Mouse (Mus musculus) embryonic facial prominence, embryonic 10.5 days (tissue): ENCODE measurements around the gene Gm10031. TPM values are rescaled to one million over a fixed set of nuclear protein-coding genes. Genes with fewer than 3 reads are reported as not detected.

ENCODE experiments used
- DNase-seq: peaks from one replicate; pipeline ENCODE4 v3.0.0-alpha.2; 2017; ENCODE audit warnings: low spot score
- H3K27ac ChIP-seq: fragments of 300-500 bp; sonication (generic); replicated peaks from 2 replicates; pipeline ENCODE4 v1.5.1; 2016; ENCODE audit warnings: mild to moderate bottlenecking
- H3K27me3 ChIP-seq: fragments of 300-500 bp; sonication (generic); replicated peaks from 2 replicates; pipeline ENCODE4 v1.6.1; 2016; ENCODE audit warnings: low read depth, mild to moderate bottlenecking; ENCODE audit not compliant: poor library complexity, severe bottlenecking
- H3K36me3 ChIP-seq: fragments of 300-500 bp; sonication (generic); replicated peaks from 2 replicates; pipeline ENCODE4 v1.6.1; 2016; ENCODE audit warnings: mild to moderate bottlenecking, moderate library complexity
- H3K4me1 ChIP-seq: fragments of 300-500 bp; sonication (generic); 2 replicates; pipeline ENCODE4 v1.6.1; 2016
- H3K4me3 ChIP-seq: fragments of 300-500 bp; sonication (generic); 2 replicates; pipeline ENCODE4 v1.5.1; 2016; ENCODE audit warnings: mild to moderate bottlenecking, moderate library complexity
- H3K9me3 ChIP-seq: fragments of 300-500 bp; sonication (generic); 2 replicates; pipeline ENCODE4 v1.6.1; 2016; ENCODE audit warnings: mild to moderate bottlenecking
- WGBS: fragments of 180-500 bp; shearing (Covaris S2); methylation state at CpG from one replicate; pipeline ENCODE4 v1.1.7; 2016; 5-methylcytosine and 5-hydroxymethylcytosine counted together
- polyA plus RNA-seq: library from polyadenylated mRNA; unstranded; fragments of >200 nt; fragmentation: Nextera tagmentation; extraction: Ambion mirVana; gene quantifications from 2 replicates; pipeline ENCODE4 v1.2.1, GENCODE M21; 2016

The Gm10031 gene
- polyA plus RNA-seq, 1 experiment from 2014 or later = 0.40 TPM

GRCm38 (mm10) chr1:156558950-156559640 is 35.3 kb downstream of the Gm10031 start:
- WGBS = under 1% methylated on average over 66 of the region's 66 CpGs
- peaks cover 17% of the 10 kb centered on the region for H3K4me1 ChIP-seq
- no peaks in the 10 kb centered on the region for H3K9me3 ChIP-seq
- H3K4me3 ChIP-seq = peak overlapping the region; percentile 99
- peaks cover 4% of the 10 kb centered on the region; the same call in 1 of the 2 replicates for H3K36me3 ChIP-seq
- DNase-seq = peak; percentile 77
- H3K27ac ChIP-seq = peak overlapping the region; percentile 99
- H3K27me3 ChIP-seq = no peaks in the 10 kb centered on the region

DNA sequence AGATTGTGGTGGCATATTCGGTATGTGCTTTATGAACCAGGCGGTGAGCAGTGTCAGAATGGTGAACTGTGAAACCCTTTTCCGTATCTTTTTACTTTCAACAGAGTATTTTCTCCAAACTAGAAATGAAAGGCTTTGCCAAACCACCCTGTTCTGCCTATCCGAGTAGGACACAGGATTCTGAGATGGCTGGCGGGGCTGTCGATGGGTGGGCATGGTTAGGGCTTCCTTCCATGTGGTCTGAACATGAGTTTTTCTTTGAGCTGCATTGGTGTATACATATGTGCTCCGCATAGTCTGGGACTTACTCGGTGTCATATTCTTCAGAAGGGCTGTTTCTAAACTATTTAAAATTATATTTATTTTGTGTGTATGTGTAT is 35.8 kb downstream of the Gm10031 start:
- H3K27me3 ChIP-seq = no peaks in the 10 kb centered on the region
- DNase-seq = no peak
- H3K9me3 ChIP-seq = no peaks in the 10 kb centered on the region
- H3K36me3 ChIP-seq = peaks cover 4% of the 10 kb centered on the region; the same call in 1 of the 2 replicates
- 22% methylated on average over 8 of the region's 8 CpGs for WGBS
- H3K4me1 ChIP-seq = peaks cover 17% of the 10 kb centered on the region
- H3K4me3 ChIP-seq = peak overlapping the region; percentile 99
- H3K27ac ChIP-seq = peak overlapping the region; percentile 99

DNA sequence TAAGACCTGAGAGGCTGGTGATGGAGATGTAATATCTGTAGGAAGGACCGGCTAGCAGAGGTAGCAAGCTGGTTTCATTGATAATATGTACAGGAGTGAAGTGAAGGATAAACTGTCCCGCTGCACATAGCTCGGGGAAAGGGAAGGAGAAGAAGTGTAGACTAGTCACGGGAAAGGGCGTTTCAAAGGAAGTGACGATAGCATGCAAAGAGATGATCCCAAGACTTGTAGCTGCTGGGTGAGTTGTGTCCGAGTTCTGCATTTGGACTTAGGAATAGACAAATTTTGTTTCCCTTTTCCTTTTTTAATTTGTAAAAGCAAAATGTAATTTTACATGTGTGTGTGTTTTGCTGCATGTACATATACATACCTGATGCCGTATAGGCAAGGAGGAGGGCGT is 36.7 kb downstream of the Gm10031 start:
- Histone ChIP-seq H3K4me1 (peaks cover 17% of the 10 kb centered on the region), H3K4me3 (peak overlapping the region; percentile 99; the same call in 1 of the 2 replicates), H3K36me3 (peaks cover 11% of the 10 kb centered on the region; the same call in 1 of the 2 replicates), H3K27ac (no peak overlapping the region), H3K9me3 (no peaks in the 10 kb centered on the region), H3K27me3 (no peaks in the 10 kb centered on the region)
- 93% methylated on average over 9 of the region's 9 CpGs for WGBS
- DNase-seq = no peak

GRCm38 (mm10) chr1:156565328-156565727 is 41.5 kb downstream of the Gm10031 start:
- 70% methylated on average over 2 of the region's 2 CpGs for WGBS

DNA sequence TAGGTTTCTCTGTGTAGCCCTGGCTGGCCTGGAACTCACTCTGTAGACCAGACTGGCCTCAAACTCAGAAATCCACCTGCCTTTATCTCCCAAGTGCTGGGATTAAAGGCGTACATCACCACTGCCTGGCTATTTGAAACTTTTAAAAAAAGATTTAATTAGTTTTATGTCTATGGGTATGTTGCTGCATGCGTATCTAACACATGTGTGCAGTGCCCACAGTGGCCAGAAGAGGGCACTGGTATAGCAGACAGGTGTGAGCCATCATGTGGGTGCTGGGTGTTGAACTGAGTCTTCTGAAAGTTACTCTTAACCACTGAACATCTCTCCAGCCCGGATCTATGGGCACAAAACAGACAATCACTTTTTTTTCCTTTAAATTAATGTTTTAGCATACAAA is 42.3 kb downstream of the Gm10031 start:
- no peak overlapping the region for H3K4me3 ChIP-seq
- no peaks in the 10 kb centered on the region for H3K27me3 ChIP-seq
- 0 out of 2 replicates have a peak, but pooled peaks cover 2% of the 10 kb centered on the region for H3K9me3 ChIP-seq
- 0 out of 2 replicates have a peak, but pooled peaks cover 3% of the 10 kb centered on the region for H3K4me1 ChIP-seq
- peaks cover 15% of the 10 kb centered on the region; the same call in 1 of the 2 replicates for H3K36me3 ChIP-seq
- DNase-seq = no peak
- WGBS = 92% methylated on average over 3 of the region's 3 CpGs
- no peak overlapping the region for H3K27ac ChIP-seq

More at GRCm38 (mm10) chr1:156565328-156565727, 41.5 kb downstream of the Gm10031 start:
- H3K4me1 ChIP-seq = peaks cover 5% of the 10 kb centered on the region; the same call in 1 of the 2 replicates
- no peaks in the 10 kb centered on the region for H3K27me3 ChIP-seq
- no peak for DNase-seq
- H3K36me3 ChIP-seq = peaks cover 15% of the 10 kb centered on the region; the same call in 1 of the 2 replicates
- no peak overlapping the region for H3K27ac ChIP-seq
- H3K9me3 ChIP-seq = 0 out of 2 replicates have a peak, but pooled peaks cover 2% of the 10 kb centered on the region
- H3K4me3 ChIP-seq = no peak overlapping the region

DNA sequence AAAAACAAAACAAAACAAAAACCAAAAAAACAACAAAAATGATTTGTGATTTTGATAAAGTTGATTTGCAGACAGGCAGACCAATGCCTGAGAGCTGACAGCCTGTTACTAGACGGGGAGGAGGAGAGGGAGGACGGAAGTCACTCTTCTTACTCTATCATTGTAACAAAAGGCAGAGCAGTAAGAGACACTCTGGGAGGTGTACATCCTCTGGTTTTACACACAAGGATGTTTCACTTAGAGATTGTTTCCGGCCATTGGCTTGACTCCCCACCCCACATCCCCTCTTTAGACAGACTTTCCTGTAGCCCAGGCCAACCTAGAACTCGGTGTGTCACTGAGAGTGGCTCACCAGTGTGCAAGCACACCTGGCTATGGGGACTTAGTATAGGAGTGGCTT is 45.8 kb downstream of the Gm10031 start:
- H3K4me1 ChIP-seq = 0 out of 2 replicates have a peak, but pooled peaks cover 3% of the 10 kb centered on the region
- H3K36me3 ChIP-seq = peaks cover 17% of the 10 kb centered on the region; the same call in 1 of the 2 replicates
- no peak overlapping the region for H3K27ac ChIP-seq
- no peaks in the 10 kb centered on the region for H3K27me3 ChIP-seq
- 0 out of 2 replicates have a peak, but pooled peaks cover 2% of the 10 kb centered on the region for H3K9me3 ChIP-seq
- WGBS = 89% methylated on average over 4 of the region's 4 CpGs
- no peak overlapping the region for H3K4me3 ChIP-seq
- DNase-seq = no peak

DNA sequence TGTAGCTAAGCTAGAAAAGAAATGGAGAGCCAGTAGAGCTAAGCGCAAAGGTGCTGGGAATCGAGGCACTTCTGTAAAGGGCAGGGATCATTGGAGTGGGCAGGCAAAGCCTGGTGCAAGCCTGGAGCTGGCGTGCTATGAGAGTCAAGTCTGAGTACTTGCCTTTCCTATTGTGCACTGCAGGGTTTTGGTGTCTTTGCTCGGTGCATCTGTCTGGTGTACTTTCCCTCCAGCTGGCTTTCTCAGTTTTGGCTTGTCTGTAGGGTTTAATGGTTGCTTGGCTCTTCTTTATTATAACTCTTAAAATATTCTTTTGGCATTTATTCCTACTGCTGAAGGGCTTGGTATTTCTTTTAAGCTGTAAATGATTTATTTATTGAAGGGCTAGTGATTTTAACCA is 49.1 kb downstream of the Gm10031 start:
- Histone ChIP-seq H3K36me3 (0 out of 2 replicates have a peak, but pooled peaks cover 6% of the 10 kb centered on the region), H3K27ac (no peak overlapping the region), H3K4me3 (no peak overlapping the region), H3K9me3 (no peaks in the 10 kb centered on the region), H3K4me1 (no peaks in the 10 kb centered on the region), H3K27me3 (no peaks in the 10 kb centered on the region)
- 85% methylated on average over 4 of the region's 4 CpGs for WGBS
- no peak for DNase-seq

Other genes with a start within 250 kb of the Gm10031 start
- 0.07 and 0.24 TPM in 2 replicates for gene Tdrd5, start 220.3 kb upstream of the Gm10031 start, polyA plus RNA-seq
- gene Nphs2, start 213.3 kb upstream of the Gm10031 start, polyA plus RNA-seq = not detected in 2 replicates
- 884 and 933 TPM in 2 replicates for gene Gm2000, start 158.0 kb upstream of the Gm10031 start, polyA plus RNA-seq
- 0.28 and 0.30 TPM in 2 replicates for gene Axdnd1, start 102.9 kb upstream of the Gm10031 start, polyA plus RNA-seq
- gene Soat1, start 49.7 kb upstream of the Gm10031 start, polyA plus RNA-seq = 27.2 and 29.2 TPM in 2 replicates
- gene Abl2, start 34.8 kb downstream of the Gm10031 start, polyA plus RNA-seq = 5.8 and 6.0 TPM in 2 replicates
- gene Tor3a, start 150.3 kb downstream of the Gm10031 start, polyA plus RNA-seq = 3.5 and 4.6 TPM in 2 replicates
- gene Fam20b, start 195.1 kb downstream of the Gm10031 start, polyA plus RNA-seq = 17.8 and 18.0 TPM in 2 replicates